Mouse (Mus musculus) cerebellum, adult 11-12 months (tissue): Measurements from ENCODE around the gene Ehd2.
A peak's percentile ranks its signal among the peaks of the same experiment; 100 is the strongest.

ENCODE experiments used
- DNase-seq: peaks from one replicate; pipeline ENCODE4 v3.0.0; 2022

Ehd2 gene

DNA sequence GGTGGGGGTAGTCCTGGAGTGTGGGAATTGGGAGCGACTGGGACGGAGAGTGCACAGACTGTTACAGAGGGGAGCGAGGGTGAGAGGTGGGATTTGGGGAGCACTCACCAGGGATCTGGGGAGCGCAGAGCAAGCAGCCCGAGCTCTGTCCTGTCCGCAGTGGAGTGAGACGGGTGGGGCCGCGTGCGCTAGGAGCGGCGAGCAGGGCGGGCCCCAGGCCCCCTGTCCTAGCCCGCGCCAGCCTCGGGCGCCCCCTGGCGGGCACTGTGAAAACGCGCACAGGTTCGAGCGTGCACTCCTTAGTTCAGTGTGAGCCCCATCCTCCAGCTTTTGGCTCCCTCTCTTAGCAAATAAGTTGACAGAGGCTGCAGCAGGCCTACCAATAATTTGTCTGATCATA is at the start of gene Ehd2:
TSS of gene Ehd2 (minus strand) at position 256 of the 400 bp plus-strand sequence.
- DNase-seq = peak; percentile 73

DNA sequence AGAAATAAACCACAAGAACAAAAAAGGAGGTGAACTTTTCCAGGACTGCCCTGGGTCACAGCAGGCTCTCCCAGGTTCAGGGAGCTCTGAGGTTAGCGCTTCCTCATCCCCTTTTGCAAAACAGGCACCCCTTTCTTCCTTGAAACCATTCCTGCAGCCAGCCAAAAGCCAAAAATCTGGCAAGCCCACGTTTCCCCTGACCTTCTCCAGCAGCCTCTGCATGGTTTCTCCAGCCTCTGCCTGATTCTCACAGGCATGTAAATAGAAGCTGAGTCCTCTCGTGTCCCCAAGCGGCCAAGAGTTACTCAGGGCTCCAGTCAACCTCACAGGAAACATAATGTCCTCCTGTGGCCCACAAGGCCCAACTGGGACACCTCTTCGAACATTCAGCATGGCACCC is 48.0 kb upstream of the Ehd2 start:
- no peak for DNase-seq

- peak; percentile 65 for DNase-seq
These were observed 47.3 kb upstream of the Ehd2 start for GRCm38 (mm10) chr7:16014521-16015175.

DNA sequence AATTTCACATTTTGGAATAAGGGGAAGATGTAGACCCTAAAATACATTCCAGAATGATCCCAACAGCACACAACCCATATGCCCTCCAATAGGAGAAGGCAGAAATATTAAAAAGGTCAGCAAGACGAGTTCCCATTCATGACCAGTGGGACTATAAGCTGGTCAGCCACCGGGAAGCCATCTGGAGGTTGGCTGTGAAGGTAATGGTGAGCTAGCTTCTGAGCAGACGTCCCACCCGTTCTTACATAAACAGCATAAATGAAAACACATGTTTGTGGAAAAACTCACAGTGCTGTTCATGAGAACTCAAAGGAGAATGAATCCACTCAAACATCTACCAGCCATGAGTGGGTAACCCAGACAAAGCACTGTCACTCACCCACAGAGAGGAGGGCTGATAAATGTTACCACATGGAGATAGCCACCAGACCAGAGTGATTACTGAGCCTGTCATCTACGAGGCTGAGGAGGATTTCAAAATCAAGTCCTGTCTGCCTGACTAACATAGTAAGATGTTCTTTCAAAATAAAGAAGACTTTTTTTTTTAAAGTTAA is 46.4 kb upstream of the Ehd2 start:
- no peak for DNase-seq

GRCm38 (mm10) chr7:16012576-16013263 is 45.4 kb upstream of the Ehd2 start:
- peak; percentile 37 for DNase-seq

DNA sequence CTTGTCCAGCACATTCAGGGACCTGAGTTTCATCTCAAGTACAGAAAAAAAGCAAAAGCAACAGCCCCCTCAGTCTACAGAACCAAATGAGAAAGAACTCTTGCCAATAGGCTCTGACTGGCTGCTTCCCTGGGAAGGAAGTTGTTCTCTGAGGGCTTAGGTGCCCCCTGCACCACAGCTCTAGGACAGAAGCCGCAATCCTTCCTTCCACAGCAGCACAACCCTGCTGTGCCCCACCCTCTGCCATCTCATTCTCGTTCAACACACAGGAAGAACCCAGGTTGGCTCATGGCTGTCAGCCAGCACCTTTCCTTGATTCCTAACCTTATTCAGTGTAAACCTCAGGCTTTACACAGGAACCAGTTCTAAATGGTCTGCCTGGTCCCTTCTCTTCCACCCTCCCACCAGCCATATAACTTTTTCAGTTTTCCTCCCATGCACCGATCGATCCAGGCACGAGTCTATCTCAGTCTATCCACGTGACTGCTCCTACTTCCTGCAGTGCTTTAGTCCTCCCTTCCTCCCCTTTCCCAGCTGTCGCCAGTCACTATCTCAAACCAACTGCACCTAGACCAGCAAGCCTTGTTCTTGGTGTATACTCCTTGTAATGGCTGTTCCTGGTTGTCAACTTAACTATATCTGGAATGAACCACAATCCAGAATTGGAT is 44.2 kb upstream of the Ehd2 start:
- DNase-seq = no peak

DNA sequence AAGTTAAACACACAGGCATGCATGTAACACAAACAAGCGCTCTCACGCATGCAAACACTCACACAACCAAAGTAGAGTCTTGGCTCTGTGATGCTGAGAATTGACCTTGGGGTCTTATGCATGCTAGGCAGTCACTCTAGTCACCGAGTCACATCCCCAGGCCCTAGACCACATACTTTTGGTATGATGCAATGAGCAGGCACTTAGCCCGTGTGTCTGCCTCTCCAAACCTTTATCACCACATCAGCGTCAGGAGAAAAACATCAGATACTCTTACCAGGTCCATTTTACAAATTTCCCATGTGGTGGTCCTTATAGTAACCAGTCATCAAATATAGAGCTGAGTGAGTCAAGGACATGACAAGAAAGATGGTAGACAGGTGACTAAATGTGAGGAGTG is 43.3 kb upstream of the Ehd2 start:
- no peak for DNase-seq

- no peak for DNase-seq
These were observed 42.3 kb upstream of the Ehd2 start for GRCm38 (mm10) chr7:16009636-16010035.

DNA sequence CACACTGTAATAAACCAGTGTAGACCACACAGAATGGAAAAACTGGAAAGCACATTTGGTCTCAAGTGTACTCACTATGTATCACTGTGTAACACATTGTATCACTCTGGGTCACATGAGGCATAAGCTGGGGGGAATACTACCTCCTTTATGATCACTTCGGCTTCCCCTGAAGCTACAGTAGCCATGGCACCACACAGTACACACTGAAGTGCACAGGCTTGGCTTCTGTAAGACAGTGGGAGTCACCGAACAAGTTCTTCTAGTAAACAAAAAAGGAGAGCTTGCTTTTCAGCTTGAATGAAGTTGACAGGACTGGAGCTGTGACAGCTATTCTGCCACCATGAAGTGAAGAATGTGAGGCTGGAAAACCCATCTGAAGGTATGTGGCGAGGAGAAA is 37.7 kb upstream of the Ehd2 start:
- no peak for DNase-seq

DNA sequence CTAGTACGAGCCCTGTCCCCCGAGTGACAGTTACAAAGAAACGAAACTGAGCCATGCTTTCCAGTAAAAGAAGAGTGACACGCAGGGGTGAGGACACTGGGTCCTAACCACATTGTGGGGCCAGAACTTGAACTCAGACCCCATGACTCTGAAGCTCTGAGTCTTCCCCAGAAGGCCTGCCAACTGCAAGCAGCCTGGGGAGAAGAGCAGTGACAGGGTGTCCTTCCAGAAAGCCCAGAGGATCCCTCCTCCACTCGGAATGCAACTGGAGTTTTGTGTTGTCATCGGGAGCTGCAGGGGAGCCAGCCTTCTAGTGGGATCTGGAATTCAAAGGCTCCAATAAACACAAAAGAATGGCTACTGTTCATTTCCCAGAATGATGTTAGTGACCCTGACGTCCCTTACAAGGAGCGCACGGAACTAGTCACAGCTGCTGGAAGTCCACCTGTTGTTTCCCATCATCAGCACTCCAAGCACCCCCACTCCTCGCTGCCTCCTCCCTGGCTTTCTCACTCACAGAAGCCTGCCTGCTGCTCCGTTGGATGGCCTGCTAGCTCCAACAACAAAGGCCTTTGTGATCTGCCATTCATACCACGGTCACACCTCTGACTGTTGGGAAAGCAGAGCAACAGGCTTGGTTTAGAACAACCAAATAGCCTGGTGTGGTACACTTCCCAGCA is 37.0 kb upstream of the Ehd2 start:
- no peak for DNase-seq

- DNase-seq = no peak
These were observed 35.7 kb upstream of the Ehd2 start for GRCm38 (mm10) chr7:16003032-16003431.

DNA sequence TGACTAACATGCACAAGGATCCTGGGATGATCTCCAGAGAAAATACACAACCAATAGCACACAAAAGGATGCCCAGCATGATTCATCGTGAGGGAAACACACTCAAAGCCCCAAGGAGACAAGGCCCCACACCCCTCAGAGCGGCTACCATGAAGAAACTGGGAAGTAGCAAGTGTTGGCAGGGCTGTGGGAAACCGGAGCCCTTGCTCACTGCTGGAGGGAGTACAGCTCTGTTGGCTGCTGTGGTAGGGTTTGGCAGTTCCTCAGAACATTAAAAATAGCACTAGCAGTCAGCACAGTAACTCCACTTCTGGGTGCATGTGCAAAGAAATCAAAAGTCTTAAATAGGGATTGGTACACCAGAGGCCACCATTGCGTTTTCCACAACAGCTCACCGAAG is 34.8 kb upstream of the Ehd2 start:
- no peak for DNase-seq

GRCm38 (mm10) chr7:16001691-16002090 is 34.3 kb upstream of the Ehd2 start:
- DNase-seq = no peak

- no peak for DNase-seq
These were observed 26.4 kb upstream of the Ehd2 start for GRCm38 (mm10) chr7:15993789-15994188.

DNA sequence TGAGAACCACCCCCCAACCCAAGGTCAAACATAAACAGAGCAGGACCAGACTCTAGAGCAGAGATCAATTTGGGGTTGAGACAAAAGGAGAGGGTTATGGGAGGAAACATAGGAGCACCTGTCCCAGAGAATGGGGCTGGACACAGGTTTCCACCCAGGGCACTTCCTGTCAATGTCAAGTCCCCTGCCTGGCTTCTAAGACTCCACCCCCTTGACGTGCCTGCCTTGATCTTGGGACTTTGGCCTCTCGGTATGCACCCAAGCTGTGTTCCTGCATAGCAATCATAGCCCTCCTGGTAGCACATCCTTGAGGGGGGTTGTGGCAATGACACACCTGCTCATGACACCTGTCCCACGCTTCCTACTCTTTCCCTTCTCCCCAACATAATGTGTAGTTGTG is 25.8 kb upstream of the Ehd2 start:
- no peak for DNase-seq

DNA sequence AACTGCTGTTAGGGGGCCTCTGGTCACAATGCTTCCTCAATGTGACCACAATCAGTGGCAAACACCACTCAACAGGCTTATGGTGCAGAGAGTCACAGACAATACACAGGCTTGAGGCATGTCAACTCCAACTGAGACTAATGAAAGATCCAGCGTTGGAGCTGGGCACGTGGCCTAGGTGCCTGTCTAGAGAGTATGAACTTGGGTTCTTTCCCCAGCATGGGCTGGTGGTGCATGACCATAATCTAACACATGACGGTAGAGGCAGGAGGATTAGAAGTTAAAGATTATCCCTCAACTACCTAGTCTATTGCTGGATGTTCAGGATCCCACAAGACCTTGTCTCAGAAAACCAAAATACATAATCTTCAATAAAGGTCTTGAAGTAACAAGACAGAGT is 24.4 kb upstream of the Ehd2 start:
- DNase-seq = no peak

GRCm38 (mm10) chr7:15987661-15988356 is 20.4 kb upstream of the Ehd2 start:
- DNase-seq = no peak

DNA sequence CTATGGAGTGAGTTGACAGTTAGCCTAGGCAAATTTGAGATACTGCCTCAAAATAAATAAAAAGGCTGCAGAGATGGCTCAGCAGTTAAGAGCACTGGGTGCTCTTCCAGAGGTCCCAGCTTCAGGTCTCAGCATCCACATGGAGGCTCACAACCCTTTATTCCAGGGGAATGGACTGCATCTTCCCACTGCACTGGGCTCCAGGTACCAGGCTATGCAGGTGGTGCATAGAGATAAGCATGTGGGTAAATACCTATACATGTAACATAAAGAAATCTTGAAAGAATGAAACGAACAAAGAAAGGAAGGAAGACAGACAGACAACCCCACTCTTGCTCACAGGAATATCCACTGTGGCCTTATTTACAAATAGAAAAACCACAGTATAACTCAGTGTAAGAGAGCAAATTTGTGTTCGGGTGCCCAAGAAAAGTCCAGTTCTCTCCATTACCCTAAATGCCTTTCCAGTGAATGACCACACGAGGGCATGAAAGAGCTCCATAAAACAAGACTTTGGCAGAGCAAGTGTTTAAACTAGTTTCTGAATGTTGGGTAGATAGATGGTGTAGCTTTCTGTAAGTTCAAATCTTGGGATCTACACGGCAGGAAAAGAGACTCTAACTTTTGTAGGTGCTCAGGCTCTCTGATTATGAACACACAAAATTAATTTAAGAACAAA is 15.5 kb upstream of the Ehd2 start:
- no peak for DNase-seq

DNA sequence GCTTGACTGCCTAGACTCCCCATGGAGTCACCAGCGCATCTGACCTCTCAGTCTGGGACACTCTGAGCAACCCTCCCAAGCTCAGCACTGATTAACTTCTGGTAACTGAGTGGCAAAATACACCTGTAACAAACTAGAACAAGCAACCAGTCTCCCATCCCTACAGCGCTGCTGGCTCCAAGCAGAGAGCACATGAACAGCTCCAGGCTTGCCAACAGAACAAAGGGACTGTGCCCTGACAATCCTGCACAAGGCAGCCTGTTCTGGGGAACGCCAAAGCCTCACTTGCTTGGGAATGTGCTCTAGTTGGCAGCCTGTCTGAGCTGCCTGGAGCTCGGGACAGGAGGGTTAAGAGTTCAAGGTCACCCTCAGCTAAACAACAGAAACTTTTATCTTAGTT is 14.2 kb upstream of the Ehd2 start:
- DNase-seq = no peak

- no peak for DNase-seq
These were observed 12.9 kb upstream of the Ehd2 start for GRCm38 (mm10) chr7:15980246-15980645.

DNA sequence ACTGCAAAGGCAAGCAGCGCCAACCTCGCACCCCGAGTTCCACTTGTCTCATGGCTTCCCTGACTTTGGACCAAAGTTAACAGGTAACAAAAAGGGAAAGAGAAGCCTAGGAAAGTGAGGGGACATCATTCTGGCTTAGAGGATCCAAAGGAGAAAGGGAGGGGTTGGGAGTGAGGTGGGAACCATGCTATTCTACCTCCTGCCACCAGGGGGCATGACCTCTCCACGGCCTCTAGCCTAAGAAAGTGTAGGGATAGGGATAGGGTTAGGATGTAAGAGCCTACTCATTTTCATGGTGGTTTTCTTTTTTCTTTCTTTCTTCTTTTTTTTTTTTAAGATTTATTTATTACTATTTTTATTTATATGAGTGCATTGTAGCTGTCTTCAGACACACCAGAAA is 8.5 kb upstream of the Ehd2 start:
- peak; percentile 61 for DNase-seq

- peak; percentile 56 for DNase-seq
These were observed 8.1 kb upstream of the Ehd2 start for GRCm38 (mm10) chr7:15975451-15975850.
